Mouse (Mus musculus) ES-Bruce4 (cell line): ENCODE measurements around the gene Gin1.

Source experiments
- CTCF ChIP-seq: IDR thresholded peaks from one replicate; pipeline ENCODE4 v1.8.1; 2011; ENCODE audit warnings: low read depth, low read length
- EP300 ChIP-seq: IDR thresholded peaks from 2 replicates; pipeline ENCODE4 v1.6.1; 2011; ENCODE audit warnings: low read depth, low read length; ENCODE audit not compliant: insufficient read depth
- POLR2A ChIP-seq: IDR thresholded peaks from one replicate; pipeline ENCODE4 v1.8.1; 2011; ENCODE audit warnings: low read length; ENCODE audit not compliant: insufficient read depth

GRCm38 (mm10) chr1:97771727-97772126 is 1.8 kb downstream of the Gin1 start:
- TF ChIP-seq CTCF (no peak), POLR2A (no peak), EP300 (no peak)
